Mouse (Mus musculus) stomach, postnatal 0 days (tissue): ENCODE data around the gene Cmtm1.
"Not testable (repeated sequence)": the region's sequence is repeated elsewhere in the genome, so short reads cannot be mapped to it uniquely, and the experiment has no call there.

Experiments used
- CTCF ChIP-seq: IDR thresholded peaks from 2 replicates; pipeline ENCODE4 v1.5.1; 2016; ENCODE audit warnings: antibody characterized with exemption, low read depth, mild to moderate bottlenecking, moderate library complexity
- EP300 ChIP-seq: optimal IDR thresholded peaks from 2 replicates; pipeline ENCODE3; 2016; ENCODE audit warnings: antibody characterized with exemption

GRCm38 (mm10) chr8:104293081-104293480, 16.9 kb downstream of the Cmtm1 start, which contains the start of gene Cmtm2a:
- not testable (repeated sequence) for TF ChIP-seq CTCF, EP300
